Mouse (Mus musculus) liver, adult (tissue): Measurements from ENCODE around the gene Clcn1.

ENCODE experiments used
- GATA4 ChIP-seq: IDR thresholded peaks from 2 replicates; pipeline ENCODE4 v1.6.1; 2014; ENCODE audit warnings: mild to moderate bottlenecking, low read length; ENCODE audit not compliant: insufficient replicate concordance

Gene Clcn1

DNA sequence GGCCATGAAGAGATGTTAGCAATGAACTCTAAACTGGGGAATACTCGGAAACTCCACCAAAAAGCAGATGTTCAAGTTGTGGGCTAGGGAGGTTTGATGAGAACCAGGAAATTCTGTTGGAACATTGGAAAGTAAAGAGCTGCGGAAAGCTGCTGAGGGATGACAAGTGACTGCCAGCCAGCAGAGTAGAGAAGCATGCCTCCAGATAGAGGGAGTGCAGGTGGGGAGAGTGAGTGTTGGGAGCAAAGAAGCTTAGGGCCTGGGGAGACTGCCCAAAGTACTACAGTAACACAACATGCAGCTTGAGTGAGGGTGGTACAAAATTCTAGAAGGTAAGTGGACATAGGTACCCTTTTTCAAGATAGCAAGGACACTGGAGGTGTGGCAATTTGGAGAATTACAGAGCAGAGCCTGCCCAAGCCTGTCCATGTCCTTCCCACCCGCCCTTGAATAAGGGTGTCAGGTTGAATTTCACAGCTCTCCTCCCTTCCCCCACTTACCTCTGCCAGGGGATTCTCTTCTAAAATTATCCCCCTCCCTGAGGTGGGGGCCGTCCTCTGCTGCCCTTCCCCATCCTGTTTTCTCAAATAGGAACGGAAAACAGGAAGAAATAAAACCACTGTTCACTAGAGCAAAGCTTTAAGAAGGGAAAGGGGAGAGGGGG, 3.5 kb upstream of the Clcn1 start:
- TF ChIP-seq GATA4 = no peak

- no peak for TF ChIP-seq GATA4
These were observed 1.1 kb downstream of the Clcn1 start for GRCm38 (mm10) chr6:42287562-42287961.

GRCm38 (mm10) chr6:42293327-42293726, 6.8 kb downstream of the Clcn1 start:
- no peak for TF ChIP-seq GATA4

GRCm38 (mm10) chr6:42295549-42296094, 9.1 kb downstream of the Clcn1 start:
- no peak for TF ChIP-seq GATA4

GRCm38 (mm10) chr6:42299362-42299761, 12.9 kb downstream of the Clcn1 start:
- no peak for TF ChIP-seq GATA4

GRCm38 (mm10) chr6:42309816-42310378, 23.4 kb downstream of the Clcn1 start:
- no peak for TF ChIP-seq GATA4

DNA sequence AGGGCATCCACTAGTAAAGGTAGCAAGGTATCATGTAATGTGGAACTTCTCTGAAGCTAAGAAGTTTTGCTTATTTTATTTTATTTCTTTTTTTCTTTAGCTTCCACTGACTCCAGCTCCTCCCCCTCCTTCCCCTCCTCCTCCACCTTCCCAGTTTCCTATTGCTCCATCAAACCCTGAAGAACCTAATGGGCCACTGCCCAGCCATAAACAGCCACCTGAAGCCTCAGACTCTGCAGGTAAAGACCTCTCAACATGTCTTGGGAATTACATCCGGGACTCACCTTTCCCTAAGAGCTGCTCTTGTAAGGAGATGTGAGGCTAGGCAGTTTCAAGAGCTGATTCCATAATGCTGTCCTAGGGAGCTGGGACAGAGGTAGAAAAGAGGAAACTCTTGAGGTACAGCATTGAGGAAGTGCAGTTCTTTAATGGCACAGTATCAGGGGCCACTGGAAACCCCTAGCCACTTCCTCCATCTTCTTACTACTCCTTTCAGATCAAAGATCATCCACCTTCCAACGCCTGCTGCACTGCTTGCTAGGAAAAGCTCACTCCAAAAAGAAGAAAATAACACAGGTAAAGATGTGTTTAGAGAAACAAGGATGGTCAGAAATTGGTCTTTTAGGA, 24.1 kb downstream of the Clcn1 start:
- no peak for TF ChIP-seq GATA4

DNA sequence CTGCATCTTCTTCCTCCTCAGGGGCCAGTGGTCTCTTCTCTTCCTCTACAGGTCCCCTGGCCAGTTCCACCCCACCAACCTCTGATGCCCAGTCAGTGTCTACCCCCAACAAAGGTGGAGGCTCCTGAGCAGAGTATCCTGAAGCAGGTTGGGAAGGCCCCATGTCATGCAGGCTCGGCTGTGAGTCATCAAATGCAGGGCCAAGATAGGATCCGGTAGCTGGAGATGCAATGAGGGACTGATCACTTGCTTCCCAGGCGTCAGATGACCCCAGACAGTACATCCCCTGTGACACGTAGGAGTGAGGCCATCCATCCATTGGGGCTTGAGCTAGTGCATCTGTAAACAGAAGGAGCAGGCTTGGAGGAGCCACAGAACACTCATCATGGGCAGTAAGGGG, 31.8 kb downstream of the Clcn1 start:
- TF ChIP-seq GATA4 = no peak

DNA sequence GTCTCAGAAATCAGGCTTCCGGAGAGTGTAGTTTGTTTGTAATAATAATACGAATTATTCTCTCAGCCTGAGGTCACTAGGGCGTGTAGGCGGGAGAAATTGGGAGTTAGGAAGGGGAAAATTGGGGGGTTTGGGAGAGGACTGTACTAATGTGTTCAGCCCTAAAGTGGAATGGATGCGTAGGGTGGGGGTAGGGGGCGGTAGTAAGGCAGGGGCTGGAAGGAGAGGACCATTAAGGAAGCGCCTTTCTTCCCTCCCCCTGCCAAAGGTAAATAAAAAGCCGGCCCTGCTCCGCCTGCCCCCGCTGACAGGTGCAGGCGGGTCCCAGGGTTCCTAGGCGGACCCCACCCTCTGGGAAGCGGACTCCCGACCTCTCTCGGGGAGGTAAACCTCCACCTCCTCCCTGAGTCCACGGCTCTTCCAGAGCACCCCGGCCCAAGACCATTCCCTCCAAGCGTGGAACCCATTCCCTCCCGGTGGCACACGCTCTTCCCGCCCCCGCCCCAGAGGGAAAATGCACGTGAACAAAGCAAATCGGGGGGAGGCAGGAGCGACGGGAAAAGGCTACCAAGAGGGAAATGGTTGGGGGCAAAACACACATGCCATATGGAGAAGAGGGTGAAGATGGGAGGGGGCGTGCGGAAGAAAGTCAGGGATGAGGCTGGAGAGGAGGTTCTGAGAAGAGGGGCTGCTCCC, 37.0 kb downstream of the Clcn1 start:
- TF ChIP-seq GATA4 = no peak

GRCm38 (mm10) chr6:42324067-42324481, 37.6 kb downstream of the Clcn1 start:
- no peak for TF ChIP-seq GATA4

GRCm38 (mm10) chr6:42324482-42325267, 38.2 kb downstream of the Clcn1 start, which contains the start of gene Fam131b:
Gene Fam131b (minus strand): TSS chr6:42324643.
- no peak for TF ChIP-seq GATA4

GRCm38 (mm10) chr6:42325268-42325609, 38.8 kb downstream of the Clcn1 start:
- TF ChIP-seq GATA4 = no peak

DNA sequence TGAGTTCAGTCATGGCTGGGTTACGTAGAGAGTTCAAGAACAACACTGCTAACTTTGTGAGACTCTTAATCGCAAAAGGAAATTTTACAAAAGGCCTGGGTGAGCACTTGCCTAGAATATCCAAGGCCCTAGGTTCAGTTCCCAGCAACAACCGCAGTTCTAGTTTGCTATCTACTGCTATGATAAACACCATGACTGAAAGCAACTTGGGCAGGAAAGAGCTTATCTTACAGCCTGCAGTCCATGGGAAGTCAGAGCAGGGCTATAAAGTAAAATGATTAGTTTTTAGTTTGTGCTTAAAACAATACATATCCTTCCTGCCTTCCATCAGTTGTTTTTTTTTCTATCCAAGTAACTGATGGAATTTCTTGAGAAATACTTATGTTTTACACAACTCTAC, 40.0 kb downstream of the Clcn1 start:
- TF ChIP-seq GATA4 = no peak

GRCm38 (mm10) chr6:42328757-42329156, 42.3 kb downstream of the Clcn1 start:
- TF ChIP-seq GATA4 = no peak

DNA sequence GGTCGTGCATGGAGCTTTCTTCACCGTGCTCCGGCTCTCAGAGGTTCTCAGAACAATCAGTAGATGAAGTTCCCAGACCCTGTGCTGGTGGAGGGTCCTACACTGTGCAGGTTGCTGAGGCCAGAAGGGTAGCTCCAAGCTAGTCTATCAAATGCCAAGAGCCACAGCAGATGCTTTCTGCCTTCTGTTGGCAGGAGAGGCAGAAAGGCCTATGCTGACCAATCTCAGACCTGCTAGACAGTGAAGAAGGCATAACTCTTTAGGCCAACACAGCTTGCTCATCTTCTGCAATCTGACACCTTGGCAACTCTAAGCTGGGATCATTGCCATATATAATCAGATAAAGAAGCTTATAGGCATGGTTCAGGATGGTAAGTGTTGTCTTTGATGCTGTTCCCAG, 43.7 kb downstream of the Clcn1 start:
- no peak for TF ChIP-seq GATA4
